Comparison of ENCODE assay signal across 13 mouse cellular contexts in genomic region chr9:64572629-64573190, GRCm38 (mm10).
DNase-seq lines count a peak whose midpoint lies in the region; ATAC-seq and TF ChIP-seq lines count a peak whose summit lies in the region.
"Had no signal": no experiment of that assay in that cellular context is flagged by ENCODE, and none has a peak within 500 bp of the region (broad histone marks: within the 10 kb centered on the region; RNA-seq: fewer than 3 reads in every experiment).

No protein-coding gene starts in this region.

- no peak overlapping the region for H3K4me3 ChIP-seq in heart, embryonic 10.5 days
- H3K4me3 ChIP-seq in heart, embryonic 11.5 days (ENCODE audit: low read depth, low read length), result no peak overlapping the region
- H3K4me3 ChIP-seq in heart, embryonic 15.5 days, result no peak overlapping the region
- no peak overlapping the region for H3K4me3 ChIP-seq in lung, postnatal 0 days (ENCODE audit: low read depth, low read length)
- H3K4me3 ChIP-seq: erythroblast, embryonic 14.5 days; lung, embryonic 15.5 days had no signal

- peak; percentile 39; the same call in 1 of the 2 replicates for TF ChIP-seq EP300 in lung, postnatal 0 days (IDR thresholded peaks at IDR 0.05)

- no peak overlapping the region for H3K4me2 ChIP-seq in heart, embryonic 11.5 days
- no peak overlapping the region for H3K4me2 ChIP-seq in heart, embryonic 15.5 days
- no peak overlapping the region for H3K4me2 ChIP-seq in lung, postnatal 0 days (replicated peaks; ENCODE audit: low read depth, low read length)
- H3K4me2 ChIP-seq: lung, embryonic 15.5 days had no signal

- peaks cover 33% of the 10 kb centered on the region for H3K4me1 ChIP-seq in heart, embryonic 10.5 days
- H3K4me1 ChIP-seq in heart, embryonic 11.5 days (ENCODE audit: control insufficient read depth, insufficient read depth, low read length), result peaks cover 12% of the 10 kb centered on the region
- peaks cover 18% of the 10 kb centered on the region for H3K4me1 ChIP-seq in heart, embryonic 15.5 days (replicated peaks)
- H3K4me1 ChIP-seq in lung, postnatal 0 days (ENCODE audit: insufficient read depth, low read depth, low read length), result 0 out of 2 replicates have a peak, but pooled peaks cover 3% of the 10 kb centered on the region
- H3K4me1 ChIP-seq: lung, embryonic 15.5 days had no signal

- no peak overlapping the region for H3K9ac ChIP-seq in heart, embryonic 11.5 days (ENCODE audit: low read depth, low read length)
- H3K9ac ChIP-seq in heart, embryonic 15.5 days, result no peak overlapping the region
- H3K9ac ChIP-seq in lung, postnatal 0 days (replicated peaks; ENCODE audit: low read depth), result no peak overlapping the region
- H3K9ac ChIP-seq: lung, embryonic 15.5 days had no signal

- TF ChIP-seq CTCF in lung, postnatal 0 days (IDR thresholded peaks at IDR 0.05), result no peak

- H3K27me3 ChIP-seq in heart, embryonic 10.5 days (ENCODE audit: insufficient read depth, poor library complexity, severe bottlenecking), result 0 out of 2 replicates have a peak, but pooled peaks cover 8% of the 10 kb centered on the region
- H3K27me3 ChIP-seq in heart, embryonic 11.5 days (ENCODE audit: control insufficient read depth, insufficient read depth, low read length), result no peaks in the 10 kb centered on the region
- H3K27me3 ChIP-seq in heart, embryonic 15.5 days, result no peaks in the 10 kb centered on the region; the same call in 1 of the 2 replicates
- H3K27me3 ChIP-seq in lung, postnatal 0 days (replicated peaks; ENCODE audit: insufficient read depth, low read length), result no peaks in the 10 kb centered on the region
- H3K27me3 ChIP-seq: lung, embryonic 15.5 days had no signal

- peak overlapping the region; percentile 50; the same call in 1 of the 2 replicates for H3K27ac ChIP-seq in heart, embryonic 10.5 days
- H3K27ac ChIP-seq in heart, embryonic 11.5 days (ENCODE audit: low read depth, low read length), result no peak overlapping the region
- H3K27ac ChIP-seq in heart, embryonic 15.5 days, result no peak overlapping the region
- no peak overlapping the region for H3K27ac ChIP-seq in lung, postnatal 0 days (ENCODE audit: low read length)
- H3K27ac ChIP-seq: kidney, postnatal 0 days; lung, embryonic 15.5 days had no signal

- DNase-seq in adrenal gland, postnatal 14 days, result peak; percentile 40
- no peak for DNase-seq in adrenal gland, adult 8-10 months
- no peak for DNase-seq in heart, embryonic 10.5 days (ENCODE audit: low spot score)
- peak; percentile 71 for DNase-seq in lung, postnatal 0 days (ENCODE audit: low spot score)
- no peak for DNase-seq in layer of hippocampus, postnatal 10 days (ENCODE audit: low spot score in 2 of 2)
- DNase-seq: B cell, adult 2 months had no signal

- 71% methylated on average over 7 of the region's 7 CpGs for WGBS in heart, embryonic 10.5 days
- 66% methylated on average over 7 of the region's 7 CpGs for WGBS in heart, embryonic 11.5 days (ENCODE audit: insufficient replicate concordance)
- WGBS in heart, embryonic 15.5 days, result 53% methylated on average over 7 of the region's 7 CpGs
- WGBS in lung, postnatal 0 days, result 52% methylated on average over 7 of the region's 7 CpGs

- H3K9me3 ChIP-seq in heart, embryonic 10.5 days, result no peaks in the 10 kb centered on the region
- no peaks in the 10 kb centered on the region for H3K9me3 ChIP-seq in heart, embryonic 11.5 days (replicated peaks; ENCODE audit: control insufficient read depth, low read length)
- no peaks in the 10 kb centered on the region for H3K9me3 ChIP-seq in heart, embryonic 15.5 days (replicated peaks)
- H3K9me3 ChIP-seq in lung, postnatal 0 days (ENCODE audit: low read length), result no peaks in the 10 kb centered on the region
- H3K9me3 ChIP-seq: lung, embryonic 15.5 days had no signal

- ATAC-seq in heart, embryonic 11.5 days (replicated peaks; ENCODE audit: insufficient number of reproducible peaks, low FRiP score, low TSS enrichment), result no peak
- peak; percentile 79 for ATAC-seq in heart, embryonic 15.5 days (replicated peaks; ENCODE audit: insufficient number of reproducible peaks, insufficient read depth, low FRiP score, low read depth)
- ATAC-seq in lung, postnatal 0 days, result peak; percentile 90
- no peak for ATAC-seq in activated CD4-positive, CD25-positive, alpha-beta regulatory T cell, adult 4 months
- ATAC-seq: inflammation-experienced regulatory T-cells, adult 6 months had no signal

- no peaks in the 10 kb centered on the region for H3K36me3 ChIP-seq in heart, embryonic 10.5 days
- no peaks in the 10 kb centered on the region for H3K36me3 ChIP-seq in heart, embryonic 11.5 days (ENCODE audit: control insufficient read depth, insufficient read depth, low read length)
- no peaks in the 10 kb centered on the region for H3K36me3 ChIP-seq in heart, embryonic 15.5 days
- no peaks in the 10 kb centered on the region for H3K36me3 ChIP-seq in lung, postnatal 0 days (ENCODE audit: insufficient read depth, low read length)
- H3K36me3 ChIP-seq: lung, embryonic 15.5 days had no signal

Comparison
In these comparisons a context has a peak if more than half of its experiments do, and no peak if none do; other contexts are left out.
1. DNase-seq: peak in adrenal gland, postnatal 14 days (single experiment) and lung, postnatal 0 days (single experiment); none in adrenal gland, adult 8-10 months (single experiment), heart, embryonic 10.5 days (single experiment) and layer of hippocampus, postnatal 10 days (0 of 2).
2. ATAC-seq: peak in heart, embryonic 15.5 days (single experiment) and lung, postnatal 0 days (single experiment); none in heart, embryonic 11.5 days (single experiment) and activated CD4-positive, CD25-positive, alpha-beta regulatory T cell, adult 4 months (single experiment).